Mouse (Mus musculus) cerebellum, adult (tissue): ENCODE measurements around the gene Lyrm1.

ENCODE experiments used
- ATAC-seq: cut with Nextera tagmentation; 2 replicates; pipeline ENCODE4 v1.9.2; 2017; ENCODE audit warnings: mild to moderate bottlenecking, moderate library complexity, mixed read lengths; ENCODE audit not compliant: insufficient number of reproducible peaks, low FRiP score, low TSS enrichment

The Lyrm1 gene

GRCm38 (mm10) chr7:119960006-119960405 lies 64.3 kb downstream of the Lyrm1 start:
- no peak for ATAC-seq

DNA sequence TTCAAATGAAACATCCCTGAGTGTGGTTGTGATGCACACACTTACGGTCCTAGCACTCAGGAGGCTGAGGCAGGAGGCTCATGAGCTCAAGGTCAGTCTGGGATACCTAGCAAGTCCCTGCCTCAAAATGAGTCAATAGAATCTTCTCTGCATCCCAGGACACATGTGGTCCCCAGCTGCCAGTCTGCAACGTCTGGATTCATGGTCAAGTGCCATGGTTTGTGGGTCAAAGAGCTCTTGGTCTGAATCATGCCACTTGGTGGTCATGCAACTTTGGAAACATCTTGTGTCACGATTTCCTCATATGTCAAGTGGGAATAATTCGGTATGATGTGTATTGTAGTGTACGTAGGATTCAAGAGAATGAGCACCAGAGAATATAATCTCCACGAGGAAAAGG lies 64.9 kb downstream of the Lyrm1 start:
- no peak for ATAC-seq

GRCm38 (mm10) chr7:119961107-119961506 lies 65.4 kb downstream of the Lyrm1 start:
- no peak for ATAC-seq

GRCm38 (mm10) chr7:119965205-119965604 lies 69.5 kb downstream of the Lyrm1 start:
- ATAC-seq: no peak

DNA sequence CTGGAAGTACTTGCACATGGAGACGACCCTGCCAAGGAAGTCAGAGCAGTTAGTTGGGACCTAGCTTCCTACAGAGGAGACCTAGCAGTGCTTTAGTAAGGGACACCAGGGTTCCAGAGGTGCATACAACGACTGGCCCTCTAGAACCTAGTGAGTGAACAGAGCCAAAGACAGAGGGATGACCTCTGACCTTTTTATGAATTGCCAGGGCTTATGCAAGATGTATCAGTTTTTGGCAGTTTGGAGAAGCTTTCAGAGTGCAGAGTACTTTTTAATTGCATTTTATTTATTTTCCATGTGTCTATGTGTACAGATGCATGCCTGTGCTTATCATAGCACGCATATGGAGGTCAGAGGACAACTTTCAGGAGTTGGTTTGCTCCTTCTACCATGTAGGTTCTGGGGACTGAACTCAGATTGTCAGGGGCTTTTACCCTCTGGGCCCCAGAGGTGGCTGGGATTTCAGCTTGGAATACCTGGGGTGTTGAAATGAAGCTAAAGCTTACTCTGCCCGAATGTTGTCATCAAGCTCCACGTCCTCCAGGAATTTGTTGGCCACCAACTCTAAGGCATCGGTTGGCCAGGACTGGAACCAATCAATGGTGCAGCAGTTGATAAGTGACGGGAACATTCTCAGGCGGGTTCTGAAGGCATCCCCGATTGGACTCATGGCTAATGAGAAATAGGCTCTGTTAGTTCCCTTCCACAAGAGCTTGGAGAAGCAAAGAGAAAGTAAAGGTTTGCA lies 70.2 kb downstream of the Lyrm1 start:
- ATAC-seq: no peak

DNA sequence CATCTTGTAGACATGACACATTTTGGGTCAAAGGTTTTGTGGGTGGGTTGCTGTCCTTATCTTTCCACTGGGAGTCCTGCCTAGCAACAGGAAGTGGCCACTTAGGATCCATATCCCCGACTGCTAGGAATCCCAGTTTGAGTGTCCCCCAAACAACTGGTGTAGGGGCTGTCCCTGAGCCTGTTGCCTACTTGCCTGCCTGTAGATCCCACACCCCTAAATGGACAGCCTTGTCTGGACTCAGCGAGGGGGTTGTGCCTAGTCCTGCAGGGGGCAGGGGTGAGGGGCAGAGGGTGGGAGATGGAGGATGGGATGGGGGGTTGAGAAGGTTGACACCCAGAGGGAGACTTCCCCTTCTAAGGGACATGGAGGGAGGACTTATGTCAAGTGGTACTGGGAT lies 73.7 kb downstream of the Lyrm1 start:
- ATAC-seq: no peak

DNA sequence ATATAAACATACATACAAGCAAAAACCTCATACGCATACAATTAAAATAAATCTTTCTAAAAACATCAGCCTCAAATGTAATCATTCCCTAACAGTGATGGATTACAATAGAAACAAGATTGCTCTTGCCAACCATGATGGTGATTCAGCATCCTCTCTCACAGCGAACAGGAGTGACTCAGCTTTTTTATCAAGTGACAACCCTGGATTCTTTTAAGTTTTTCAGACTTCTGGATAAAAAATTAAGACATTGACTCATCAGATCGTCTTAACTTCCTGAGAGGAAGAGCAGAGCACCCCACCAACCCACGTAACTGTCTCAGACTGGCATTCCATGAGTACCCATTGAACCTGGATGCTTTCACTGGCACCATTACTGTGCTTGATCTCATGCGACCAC lies 78.6 kb downstream of the Lyrm1 start:
- no peak for ATAC-seq

GRCm38 (mm10) chr7:119976256-119976655 lies 80.6 kb downstream of the Lyrm1 start:
- ATAC-seq: no peak

GRCm38 (mm10) chr7:119977574-119977973 lies 81.9 kb downstream of the Lyrm1 start:
- ATAC-seq: no peak

DNA sequence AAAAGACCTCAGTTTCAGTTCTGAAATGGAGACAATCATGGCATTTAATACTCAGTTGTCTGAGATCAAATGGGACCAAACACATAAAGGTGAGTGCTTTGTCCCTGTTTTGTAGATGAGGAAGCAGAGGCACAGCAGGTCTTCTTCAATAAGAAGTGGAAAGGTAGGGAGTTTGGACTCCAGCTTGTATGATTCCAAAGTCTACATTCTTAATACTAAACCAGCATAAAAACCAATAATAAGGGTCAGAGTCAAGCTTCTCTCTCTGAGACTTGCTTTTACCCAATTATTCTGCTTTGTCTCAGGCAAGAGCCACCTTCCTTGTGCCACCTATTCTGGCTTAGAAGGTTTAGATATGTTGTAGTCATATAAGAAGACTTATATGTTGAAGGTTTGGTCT lies 82.9 kb downstream of the Lyrm1 start:
- ATAC-seq: no peak

DNA sequence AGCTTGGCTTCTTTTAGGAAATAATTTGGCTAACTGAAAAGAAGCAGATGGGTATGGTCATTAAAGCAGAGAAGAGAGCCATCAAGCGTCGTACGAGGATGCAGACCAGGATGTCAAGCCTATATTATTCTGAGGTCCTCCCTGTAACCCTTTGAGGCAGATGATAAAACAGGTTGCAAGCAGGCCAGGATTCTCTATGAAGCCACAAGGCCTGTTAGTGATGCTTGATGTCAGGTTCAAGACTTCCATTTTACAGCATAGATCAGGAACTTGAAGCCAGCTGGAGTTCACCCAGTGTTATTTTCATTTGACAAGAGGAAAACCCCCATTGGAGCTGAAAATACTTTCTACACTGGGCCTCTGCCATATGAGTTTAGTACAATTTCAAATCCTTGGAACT lies 84.5 kb downstream of the Lyrm1 start:
- ATAC-seq: no peak

DNA sequence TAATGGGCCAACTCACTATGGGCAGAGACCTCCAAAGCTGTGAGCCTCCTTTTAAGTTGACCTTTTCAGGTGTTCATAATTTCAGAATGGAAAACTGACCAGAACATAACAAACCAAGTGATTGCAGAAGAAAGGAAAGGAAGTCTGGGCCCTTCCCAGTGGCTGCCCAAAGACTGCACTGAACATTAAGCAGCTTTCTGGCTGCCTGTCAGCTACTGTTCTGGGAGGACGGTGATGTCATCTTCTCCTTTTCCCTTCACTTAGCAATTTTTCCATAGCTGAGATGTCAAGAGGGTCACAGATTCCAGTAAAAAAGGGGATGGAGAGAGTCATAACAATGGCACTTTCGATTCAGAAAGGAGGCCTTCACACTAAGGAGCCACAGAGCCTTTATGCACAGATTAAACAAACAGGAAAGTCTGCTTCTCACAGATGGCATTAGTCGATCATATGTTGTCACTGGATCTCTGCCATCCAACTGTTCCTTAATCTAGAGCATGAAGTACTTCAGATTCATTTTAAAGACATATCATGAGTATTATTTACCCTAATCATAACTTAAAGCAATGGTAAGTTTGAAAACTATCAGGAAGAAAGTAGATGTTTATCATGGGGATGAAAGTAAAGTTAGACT lies 89.7 kb downstream of the Lyrm1 start:
- no peak for ATAC-seq

GRCm38 (mm10) chr7:119997066-119997465 lies 101.4 kb downstream of the Lyrm1 start:
- no peak for ATAC-seq
